Mouse (Mus musculus) naive thymus-derived CD4-positive, alpha-beta T cell, adult 2 months (primary cell): ENCODE measurements at regions not wholly inside any gene's neighbourhood (a gene's known extent, or its start where the extent isn't known, plus 50 kb on each side); places are given as distances from the start of the nearest gene placed in this dataset.
A peak's percentile ranks its signal among the peaks of the same experiment; 100 is the strongest.

Experiments used
- DNase-seq: peaks from one replicate; pipeline ENCODE4 v3.0.0-alpha.2; 2011; ENCODE audit warnings: low read depth

GRCm38 (mm10) chr19:29194066-29194830 lies 57.4 kb upstream of the Jak2 start:
- peak; percentile 51 for DNase-seq

- no peak for DNase-seq
Observed at GRCm38 (mm10) chr19:29196186-29196585, 55.4 kb upstream of the Jak2 start.

GRCm38 (mm10) chr19:29198636-29199035 lies 53.0 kb upstream of the Jak2 start:
- no peak for DNase-seq

- no peak for DNase-seq
Observed at GRCm38 (mm10) chr19:29199117-29199823, 52.4 kb upstream of the Jak2 start.

- no peak for DNase-seq
Observed at GRCm38 (mm10) chr19:29201674-29202073, 50.0 kb upstream of the Jak2 start.
